Mouse (Mus musculus): ENCODE data around the gene Rtbdn. TPM values are rescaled to one million over a fixed set of nuclear protein-coding genes. Genes with fewer than 3 reads are reported as not detected.

Gene Rtbdn
- polyA plus RNA-seq (2012; rRNA removed): 6.8 and 7.9 TPM in 2 replicates

DNA sequence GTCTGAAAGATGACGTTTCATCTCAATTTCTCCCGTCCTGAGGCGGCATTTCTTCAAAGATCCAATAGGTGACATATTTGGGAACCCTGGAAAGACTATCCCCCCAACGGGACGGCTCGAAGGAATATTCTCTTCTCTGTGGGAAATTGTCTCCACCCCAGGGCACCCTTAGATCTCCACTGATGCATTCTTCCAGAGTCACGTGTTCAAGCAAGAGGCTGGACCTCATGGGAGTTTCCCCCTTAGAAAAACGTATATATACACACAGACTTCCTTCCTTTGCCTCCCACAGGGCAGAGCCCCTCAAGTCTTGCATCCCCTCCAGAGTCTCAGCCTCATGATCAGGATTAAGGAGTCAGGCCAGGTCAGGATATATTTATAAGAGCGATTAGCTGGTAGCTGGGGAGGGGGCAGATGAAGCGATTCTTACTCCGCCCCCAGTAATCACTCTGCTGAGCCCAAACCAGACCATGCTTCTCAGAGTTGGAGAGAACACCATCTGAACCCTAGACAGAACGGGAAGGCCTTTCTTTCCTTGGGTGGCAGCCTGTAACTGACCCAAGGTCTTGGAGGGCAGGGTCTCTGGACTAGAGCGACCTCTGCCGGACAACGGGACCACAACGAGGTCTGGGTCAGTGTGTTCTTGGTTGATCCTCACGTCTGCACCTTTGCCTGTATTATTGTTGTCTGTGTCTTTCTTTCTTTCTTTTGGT, at the start of gene Rtbdn:
Gene Rtbdn (plus strand): TSS at position 464 of the 713 bp plus-strand sequence.
- DNase-seq: peak; percentile 70 to 76
- Histone ChIP-seq H3K4me1 (ENCODE audit: control insufficient read depth, insufficient read depth, low read length) (peaks cover 6% of the 10 kb centered on the region; the same call in 1 of the 2 replicates), H3K27ac (ENCODE audit: insufficient read depth, low read length) (no peak within 1 kb of the TSS; the same call in 1 of the 2 replicates), H3K4me3 (replicated peaks; ENCODE audit: insufficient read depth, low read depth, low read length) (peak within 1 kb of the TSS; percentile 74), H3K27me3 (ENCODE audit: control insufficient read depth, insufficient read depth, low read length) (no peaks in the 10 kb centered on the region)
- 5% methylated on average over 17 of the region's 17 CpGs for WGBS
- TF ChIP-seq POLR2A (IDR thresholded peaks at IDR 0.05; ENCODE audit: borderline replicate concordance, insufficient read depth, low read length) (no peak), CTCF (IDR thresholded peaks at IDR 0.05; ENCODE audit: borderline replicate concordance, insufficient read depth, low read depth, low read length) (peak; percentile 86)

DNA sequence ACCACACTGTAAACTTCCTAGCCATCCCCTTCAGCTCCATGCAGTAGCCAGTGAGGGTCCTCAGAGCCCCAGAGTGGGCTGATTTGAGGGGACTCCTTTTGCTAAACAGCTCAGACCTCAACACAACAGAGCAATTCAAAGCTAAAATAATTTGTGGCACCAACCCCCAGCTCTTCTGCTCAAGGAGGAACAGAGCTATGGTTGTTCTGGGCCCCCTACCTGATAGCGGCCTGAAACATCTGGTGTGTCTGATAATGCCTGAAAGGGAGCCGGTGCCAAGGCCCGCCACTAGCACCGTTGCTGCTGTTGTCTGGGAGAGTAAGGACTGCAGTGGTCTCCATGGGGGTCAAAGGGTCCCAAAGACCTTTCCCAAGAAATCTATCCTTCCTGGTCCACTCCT, 45.7 kb upstream of the Rtbdn start:
- Histone ChIP-seq H3K27me3 (ENCODE audit: control insufficient read depth, insufficient read depth, low read length) (no peaks in the 10 kb centered on the region), H3K27ac (ENCODE audit: insufficient read depth, low read length) (no peak overlapping the region), H3K4me1 (ENCODE audit: control insufficient read depth, insufficient read depth, low read length) (peaks cover 2% of the 10 kb centered on the region; the same call in 1 of the 2 replicates), H3K4me3 (replicated peaks; ENCODE audit: insufficient read depth, low read depth, low read length) (no peak overlapping the region)
- DNase-seq: no peak
- TF ChIP-seq CTCF (IDR thresholded peaks at IDR 0.05; ENCODE audit: borderline replicate concordance, insufficient read depth, low read depth, low read length): no peak
- TF ChIP-seq POLR2A (IDR thresholded peaks at IDR 0.05; ENCODE audit: borderline replicate concordance, insufficient read depth, low read length): no peak
- WGBS: 64% methylated on average over 4 of the region's 4 CpGs

DNA sequence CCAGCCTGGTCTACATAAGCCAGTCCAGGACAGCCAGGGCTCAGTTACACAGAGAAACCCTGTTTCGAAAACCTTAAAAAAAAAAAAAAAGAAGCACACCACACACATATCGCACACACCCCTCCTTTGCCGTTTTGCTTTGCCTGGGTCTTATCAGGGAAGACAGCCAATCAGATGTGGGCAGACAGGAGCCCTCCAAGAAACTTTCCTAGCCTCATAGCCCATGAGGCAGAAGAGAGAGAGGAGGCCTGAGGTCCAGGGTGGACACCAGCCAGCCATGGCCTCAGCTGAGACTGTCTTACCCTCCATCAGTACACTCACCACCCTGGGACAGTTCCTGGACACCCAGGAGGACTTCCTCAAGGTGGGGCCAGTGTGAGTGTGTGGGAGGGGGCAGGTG, 45.0 kb upstream of the Rtbdn start, which contains the start of gene Klf1:
Gene Klf1 (plus strand): TSS at position 177 of the 400 bp plus-strand sequence.
- peaks cover 2% of the 10 kb centered on the region; the same call in 1 of the 2 replicates for H3K4me1 ChIP-seq (ENCODE audit: control insufficient read depth, insufficient read depth, low read length)

DNA sequence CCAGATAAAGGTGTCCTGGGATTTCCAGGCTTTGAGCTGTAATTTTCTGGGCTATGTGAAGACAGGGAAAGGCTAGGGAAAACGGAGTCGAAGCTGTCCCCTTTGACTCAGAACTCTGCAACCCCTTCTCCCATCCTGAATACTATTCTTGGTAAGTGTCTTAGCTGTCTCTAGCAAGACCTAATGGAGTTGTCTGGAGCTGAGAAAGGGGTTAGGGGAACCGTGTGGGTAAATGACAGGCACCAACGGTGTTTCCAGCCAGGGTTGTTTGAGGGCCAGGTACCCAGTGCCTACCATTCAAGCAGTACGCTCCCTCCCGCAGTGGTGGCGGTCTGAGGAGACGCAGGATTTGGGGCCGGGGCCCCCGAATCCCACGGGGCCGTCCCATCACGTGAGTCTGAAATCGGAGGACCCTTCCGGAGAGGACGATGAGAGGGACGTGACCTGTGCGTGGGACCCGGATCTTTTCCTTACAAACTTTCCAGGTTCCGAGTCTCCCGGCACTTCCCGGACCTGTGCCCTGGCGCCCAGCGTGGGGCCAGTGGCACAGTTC, 44.3 kb upstream of the Rtbdn start:
- H3K27me3 ChIP-seq (ENCODE audit: control insufficient read depth, insufficient read depth, low read length): no peaks in the 10 kb centered on the region
- H3K27ac ChIP-seq (ENCODE audit: insufficient read depth, low read length): no peak overlapping the region
- TF ChIP-seq CTCF (IDR thresholded peaks at IDR 0.05; ENCODE audit: borderline replicate concordance, insufficient read depth, low read depth, low read length) (0 out of 2 replicates have a peak, but pooled peaks have one; percentile 5), POLR2A (IDR thresholded peaks at IDR 0.05; ENCODE audit: borderline replicate concordance, insufficient read depth, low read length) (no peak)
- H3K4me3 ChIP-seq (replicated peaks; ENCODE audit: insufficient read depth, low read depth, low read length): peak overlapping the region; percentile 57
- H3K4me1 ChIP-seq (ENCODE audit: control insufficient read depth, insufficient read depth, low read length): peaks cover 2% of the 10 kb centered on the region; the same call in 1 of the 2 replicates
- DNase-seq: peak in 1 of 2 experiments; percentile 37
- 5% methylated on average over 24 of the region's 24 CpGs for WGBS

More for the DNA sequence above, 45.0 kb upstream of the Rtbdn start, which contains the start of gene Klf1:
- DNase-seq: no peak
- H3K27me3 ChIP-seq (ENCODE audit: control insufficient read depth, insufficient read depth, low read length): no peaks in the 10 kb centered on the region
- whole genome bisulfite sequencing: 85% methylated on average over 3 of the region's 3 CpGs
- no peak within 1 kb of the TSS for H3K27ac ChIP-seq (ENCODE audit: insufficient read depth, low read length)
- TF ChIP-seq POLR2A (IDR thresholded peaks at IDR 0.05; ENCODE audit: borderline replicate concordance, insufficient read depth, low read length) (no peak), CTCF (IDR thresholded peaks at IDR 0.05; ENCODE audit: borderline replicate concordance, insufficient read depth, low read depth, low read length) (no peak)
- H3K4me3 ChIP-seq (replicated peaks; ENCODE audit: insufficient read depth, low read depth, low read length): peak within 1 kb of the TSS; percentile 57

DNA sequence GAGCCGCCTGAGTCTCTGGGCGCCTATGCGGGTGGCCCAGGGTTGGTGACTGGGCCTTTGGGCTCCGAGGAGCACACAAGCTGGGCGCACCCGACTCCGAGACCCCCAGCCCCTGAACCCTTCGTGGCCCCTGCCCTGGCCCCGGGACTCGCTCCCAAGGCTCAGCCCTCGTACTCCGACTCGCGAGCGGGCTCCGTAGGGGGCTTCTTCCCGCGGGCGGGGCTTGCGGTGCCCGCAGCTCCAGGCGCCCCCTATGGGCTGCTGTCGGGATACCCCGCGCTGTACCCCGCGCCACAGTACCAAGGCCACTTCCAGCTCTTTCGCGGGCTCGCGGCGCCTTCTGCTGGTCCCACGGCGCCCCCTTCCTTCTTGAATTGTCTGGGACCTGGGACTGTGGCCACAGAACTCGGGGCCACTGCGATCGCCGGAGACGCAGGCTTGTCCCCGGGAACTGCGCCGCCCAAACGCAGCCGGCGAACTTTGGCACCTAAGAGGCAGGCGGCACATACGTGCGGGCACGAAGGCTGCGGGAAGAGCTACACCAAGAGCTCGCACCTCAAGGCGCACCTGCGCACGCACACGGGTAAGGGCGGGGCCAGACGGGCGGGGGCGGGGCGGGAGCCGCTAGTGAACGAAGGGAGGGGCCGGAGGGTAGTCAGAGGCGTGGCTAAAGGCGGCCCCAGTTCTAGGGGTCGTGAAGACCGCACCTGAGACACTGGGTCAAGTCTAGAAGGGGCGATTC, 43.7 kb upstream of the Rtbdn start:
- H3K4me3 ChIP-seq (replicated peaks; ENCODE audit: insufficient read depth, low read depth, low read length): peak overlapping the region; percentile 57
- TF ChIP-seq POLR2A (IDR thresholded peaks at IDR 0.05; ENCODE audit: borderline replicate concordance, insufficient read depth, low read length): peak; percentile 82
- TF ChIP-seq CTCF (IDR thresholded peaks at IDR 0.05; ENCODE audit: borderline replicate concordance, insufficient read depth, low read depth, low read length): peak; percentile 64
- 1% methylated on average over 68 of the region's 68 CpGs for WGBS
- no peaks in the 10 kb centered on the region for H3K27me3 ChIP-seq (ENCODE audit: control insufficient read depth, insufficient read depth, low read length)
- peak; percentile 94 to 97 for DNase-seq
- H3K27ac ChIP-seq (ENCODE audit: insufficient read depth, low read length): peak overlapping the region; percentile 81
- peaks cover 2% of the 10 kb centered on the region; the same call in 1 of the 2 replicates for H3K4me1 ChIP-seq (ENCODE audit: control insufficient read depth, insufficient read depth, low read length)

DNA sequence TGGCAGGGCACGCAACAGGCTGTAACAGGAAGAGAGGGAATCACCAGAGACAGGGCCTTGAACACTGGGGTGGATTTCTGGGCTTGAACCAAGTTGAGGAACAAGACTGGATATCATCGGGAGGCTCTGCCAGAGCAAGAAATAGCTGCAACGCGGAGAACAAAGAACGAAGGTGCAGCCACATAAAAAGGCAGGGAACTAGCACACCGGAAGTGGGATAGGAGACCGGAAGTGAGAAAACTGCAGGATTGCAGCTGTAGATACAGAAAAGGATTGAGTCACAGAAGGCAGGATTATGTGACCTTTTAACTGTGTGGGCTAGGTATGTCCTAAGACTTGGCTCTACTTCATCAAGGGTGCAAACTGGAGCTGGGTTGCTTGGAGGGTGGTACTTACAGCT, 42.4 kb upstream of the Rtbdn start:
- DNase-seq: no peak
- WGBS: 86% methylated on average over 7 of the region's 7 CpGs
- Histone ChIP-seq H3K4me3 (replicated peaks; ENCODE audit: insufficient read depth, low read depth, low read length) (no peak overlapping the region), H3K27me3 (ENCODE audit: control insufficient read depth, insufficient read depth, low read length) (no peaks in the 10 kb centered on the region), H3K27ac (ENCODE audit: insufficient read depth, low read length) (no peak overlapping the region), H3K4me1 (ENCODE audit: control insufficient read depth, insufficient read depth, low read length) (peaks cover 4% of the 10 kb centered on the region; the same call in 1 of the 2 replicates)
- no peak for TF ChIP-seq POLR2A (IDR thresholded peaks at IDR 0.05; ENCODE audit: borderline replicate concordance, insufficient read depth, low read length)
- TF ChIP-seq CTCF (IDR thresholded peaks at IDR 0.05; ENCODE audit: borderline replicate concordance, insufficient read depth, low read depth, low read length): no peak

DNA sequence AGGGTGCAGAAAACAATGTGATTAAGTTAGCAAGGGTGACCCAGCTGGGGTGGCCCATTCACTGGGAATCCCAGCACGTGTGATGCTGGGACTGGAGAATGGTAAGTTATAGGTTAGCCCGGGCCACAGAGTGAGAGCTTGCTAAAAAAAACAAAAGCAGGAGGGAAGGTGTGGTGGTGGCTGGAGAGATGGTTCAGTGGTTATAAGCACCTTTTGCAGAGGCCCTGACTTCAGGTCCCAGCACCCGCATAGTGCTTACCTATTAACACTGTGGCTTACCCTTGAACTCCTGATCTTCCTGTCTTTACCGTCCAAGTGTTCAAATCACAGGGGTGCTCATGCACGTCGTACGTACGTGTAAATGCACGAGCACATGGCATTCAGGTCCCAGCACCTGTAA, 39.8 kb upstream of the Rtbdn start:
- no peak overlapping the region for H3K27ac ChIP-seq (ENCODE audit: insufficient read depth, low read length)
- WGBS: 91% methylated on average over 9 of the region's 9 CpGs

More for the DNA sequence above, 39.8 kb upstream of the Rtbdn start:
- Histone ChIP-seq H3K4me3 (replicated peaks; ENCODE audit: insufficient read depth, low read depth, low read length) (no peak overlapping the region), H3K27me3 (ENCODE audit: control insufficient read depth, insufficient read depth, low read length) (no peaks in the 10 kb centered on the region), H3K4me1 (ENCODE audit: control insufficient read depth, insufficient read depth, low read length) (peaks cover 26% of the 10 kb centered on the region)
- DNase-seq: no peak
- TF ChIP-seq POLR2A (IDR thresholded peaks at IDR 0.05; ENCODE audit: borderline replicate concordance, insufficient read depth, low read length) (no peak), CTCF (IDR thresholded peaks at IDR 0.05; ENCODE audit: borderline replicate concordance, insufficient read depth, low read depth, low read length) (no peak)
